Mouse (Mus musculus) brain, embryonic 14.5 days (tissue): Measurements from ENCODE around the gene Sepsecs.

Experiments used
- CTCF ChIP-seq: fragments of 200-500 bp; IDR thresholded peaks from 2 replicates; pipeline ENCODE4 v1.5.1; 2012; ENCODE audit warnings: inconsistent platforms, mild to moderate bottlenecking, moderate library complexity, borderline replicate concordance; ENCODE audit not compliant: insufficient read depth, insufficient read length; ENCODE audit errors: extremely low read depth
- POLR2A ChIP-seq: fragments of 200-500 bp; IDR thresholded peaks from 2 replicates; pipeline ENCODE4 v1.6.1; 2012; ENCODE audit warnings: mild to moderate bottlenecking, inconsistent platforms, borderline replicate concordance; ENCODE audit not compliant: poor library complexity, insufficient read depth, insufficient read length, severe bottlenecking; ENCODE audit errors: extremely low read depth

- TF ChIP-seq CTCF (no peak), POLR2A (no peak)
Measured at GRCm38 (mm10) chr5:52677126-52677525, 7.6 kb upstream of the Sepsecs start.
